Mouse (Mus musculus) brain, embryonic 14.5 days (tissue): ENCODE measurements around the gene Olfr715. TPM values are rescaled to one million over a fixed set of nuclear protein-coding genes. Genes with fewer than 3 reads are reported as not detected.
"Not testable (repeated sequence)": the region's sequence is repeated elsewhere in the genome, so short reads cannot be mapped to it uniquely, and the experiment has no call there.

Source experiments
- DNase-seq: peaks from one replicate; pipeline ENCODE4 v3.0.0-alpha.2; 2011; ENCODE audit warnings: low read depth
- CTCF ChIP-seq: fragments of 200-500 bp; IDR thresholded peaks from 2 replicates; pipeline ENCODE4 v1.5.1; 2012; ENCODE audit warnings: inconsistent platforms, mild to moderate bottlenecking, moderate library complexity, borderline replicate concordance; ENCODE audit not compliant: insufficient read depth, insufficient read length; ENCODE audit errors: extremely low read depth
- POLR2A ChIP-seq: fragments of 200-500 bp; IDR thresholded peaks from 2 replicates; pipeline ENCODE4 v1.6.1; 2012; ENCODE audit warnings: mild to moderate bottlenecking, inconsistent platforms, borderline replicate concordance; ENCODE audit not compliant: poor library complexity, insufficient read depth, insufficient read length, severe bottlenecking; ENCODE audit errors: extremely low read depth
- polyA plus RNA-seq: library from polyadenylated mRNA; depleted of rRNA; stranded (reverse); fragments of >200 nt; gene quantifications from 2 replicates; pipeline ENCODE4 v1.2.3, GENCODE M21; 2012; rRNA removed

Olfr715 gene
- polyA plus RNA-seq = not detected in 2 replicates

DNA sequence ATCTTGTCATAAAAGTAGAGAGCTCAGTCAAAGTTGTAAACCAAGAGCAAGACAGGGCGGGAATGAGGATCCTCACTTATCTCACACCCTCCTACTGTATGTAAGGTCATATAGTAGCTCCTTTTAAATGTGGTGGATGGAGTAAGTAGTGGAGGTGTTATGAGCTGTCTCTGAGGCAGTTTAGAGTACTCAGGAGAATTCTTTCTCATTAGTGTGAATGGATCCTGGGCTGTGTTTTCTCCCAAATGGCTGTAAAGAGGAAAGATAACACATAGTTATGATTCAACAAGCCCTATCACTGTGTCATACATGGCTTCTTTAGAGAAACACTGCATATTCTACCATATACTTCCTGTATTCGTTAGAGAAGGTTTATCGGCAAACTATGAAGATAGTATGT lies at the start of gene Olfr715:
TSS of gene Olfr715 (minus strand) at position 101 of the 400 bp plus-strand sequence.
- not testable (repeated sequence) for DNase-seq

DNA sequence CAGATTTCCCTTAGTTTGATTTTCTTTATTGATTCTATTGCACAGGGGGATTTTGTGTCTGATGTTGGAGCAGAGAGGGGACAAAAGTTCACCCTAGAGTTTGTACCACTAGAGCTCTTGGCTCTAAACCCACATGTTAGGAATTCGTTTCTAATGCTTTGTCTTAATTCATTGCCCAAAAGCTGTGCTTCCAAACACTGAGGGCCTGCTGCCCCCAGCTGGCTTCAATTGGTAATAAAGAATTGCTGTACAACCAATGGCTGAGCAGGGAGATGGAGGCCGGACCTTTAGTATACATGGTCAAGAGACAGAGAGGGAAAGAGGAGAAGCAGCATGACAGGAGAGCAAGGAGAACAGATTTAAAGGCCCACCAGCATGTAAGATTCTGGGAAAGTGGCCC lies 49.5 kb upstream of the Olfr715 start:
- no peak for TF ChIP-seq CTCF
- no peak for TF ChIP-seq POLR2A
- DNase-seq = no peak

DNA sequence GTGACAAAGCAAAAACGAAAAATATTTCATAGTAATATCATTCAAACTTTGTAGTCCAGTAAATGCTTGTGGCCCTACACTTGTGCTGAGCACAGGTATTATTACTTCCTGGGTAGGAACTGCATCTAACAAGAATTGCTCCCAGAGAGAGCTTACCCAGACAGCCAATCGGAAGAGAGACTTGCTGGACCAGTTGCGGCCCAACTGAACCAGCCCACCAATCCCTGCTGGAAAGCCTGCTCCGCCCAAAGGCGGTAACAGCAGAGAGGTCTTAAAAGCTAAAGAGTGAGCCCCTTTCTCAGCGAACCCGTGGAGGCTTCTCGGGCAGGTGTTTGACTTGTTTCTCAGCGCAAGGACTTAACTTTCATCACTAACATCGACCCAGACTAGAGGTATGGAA lies 35.8 kb upstream of the Olfr715 start, which contains the start of gene Nlrp14:
TSS of gene Nlrp14 (plus strand) at position 301 of the 400 bp plus-strand sequence.
- DNase-seq = no peak
- TF ChIP-seq POLR2A = no peak

DNA sequence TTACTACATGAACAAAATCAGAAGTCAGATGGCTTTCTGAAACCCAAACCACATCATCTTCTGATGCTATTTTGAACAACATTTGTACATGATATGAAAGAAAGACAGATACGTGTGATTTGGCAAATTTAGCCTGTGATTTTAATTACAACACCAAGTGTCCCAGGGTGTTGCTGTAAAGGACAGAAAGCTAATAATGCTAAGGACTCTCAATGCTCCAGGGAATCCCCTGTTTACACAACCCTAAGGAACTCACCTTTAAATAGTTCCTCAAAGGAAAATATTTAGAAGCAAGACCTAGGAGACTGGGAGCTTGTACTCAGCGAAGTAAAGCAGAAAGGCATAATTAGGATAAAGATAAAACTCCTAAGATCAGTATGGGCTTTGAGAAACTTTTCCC lies 7.1 kb upstream of the Olfr715 start, which contains the start of gene Olfr716:
TSS of gene Olfr716 (plus strand) at position 301 of the 400 bp plus-strand sequence.
- not testable (repeated sequence) for DNase-seq

DNA sequence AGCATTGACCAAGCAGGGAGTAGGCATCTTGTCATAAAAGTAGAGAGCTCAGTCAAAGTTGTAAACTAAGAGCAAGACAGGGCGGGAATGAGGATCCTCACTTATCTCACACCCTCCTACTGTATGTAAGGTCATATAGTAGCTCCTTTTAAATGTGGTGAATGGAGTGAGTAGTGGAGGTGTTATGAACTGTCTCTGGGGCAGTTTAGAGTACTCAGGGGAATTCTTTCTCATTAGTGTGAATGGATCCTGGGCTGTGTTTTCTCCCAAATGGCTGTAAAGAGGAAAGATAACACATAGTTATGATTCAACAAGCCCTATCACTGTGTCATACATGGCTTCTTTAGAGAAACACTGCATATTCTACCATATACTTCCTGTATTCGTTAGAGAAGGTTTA lies 20.6 kb downstream of the Olfr715 start, which contains the start of gene Olfr715b:
TSS of gene Olfr715b (minus strand) at position 101 of the 400 bp plus-strand sequence.
- not testable (repeated sequence) for DNase-seq

DNA sequence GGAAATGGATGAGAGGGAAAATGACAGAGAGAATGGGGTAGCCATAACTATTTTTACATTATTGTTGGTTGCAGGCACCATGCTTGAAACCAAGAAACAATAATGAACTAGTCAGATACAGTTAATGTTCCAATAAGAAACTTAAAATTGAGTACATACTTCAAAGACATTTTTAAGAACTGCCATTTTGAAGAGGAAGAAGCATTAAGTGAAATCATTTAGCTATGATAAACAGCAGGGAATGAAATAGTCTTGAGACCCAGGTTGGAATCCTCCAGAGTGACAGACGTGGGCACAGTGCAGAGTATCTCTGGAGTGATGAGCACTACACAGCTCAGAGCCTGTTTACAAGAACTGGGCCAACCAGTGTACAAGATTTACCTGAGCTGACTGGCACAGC lies 38.0 kb downstream of the Olfr715 start, which contains the start of gene Olfr17:
TSS of gene Olfr17 (plus strand) at position 301 of the 400 bp plus-strand sequence.
- TF ChIP-seq CTCF (no peak), POLR2A (no peak)
- DNase-seq = no peak

Other genes starting within 250 kb of the Olfr715 start
- not detected in 2 replicates for gene Olfr706, start 242.9 kb downstream of the Olfr715 start, polyA plus RNA-seq
- not detected in 2 replicates for gene Olfr707, start 229.8 kb downstream of the Olfr715 start, polyA plus RNA-seq
- not detected in 2 replicates for gene Olfr1532-ps1, start 223.1 kb downstream of the Olfr715 start, polyA plus RNA-seq
- gene Olfr709-ps1, start 198.9 kb downstream of the Olfr715 start, polyA plus RNA-seq = not detected in 2 replicates
- gene Olfr710, start 182.8 kb downstream of the Olfr715 start, polyA plus RNA-seq = not detected in 2 replicates
- not detected in 2 replicates for gene Olfr6, start 167.1 kb downstream of the Olfr715 start, polyA plus RNA-seq
- not detected in 2 replicates for gene Olfr711, start 155.6 kb downstream of the Olfr715 start, polyA plus RNA-seq
- gene Olfr2, start 125.0 kb downstream of the Olfr715 start, polyA plus RNA-seq = not detected in 2 replicates
- gene Olfr713, start 99.9 kb downstream of the Olfr715 start, polyA plus RNA-seq = not detected in 2 replicates
- not detected in 2 replicates for gene Olfr714, start 60.1 kb downstream of the Olfr715 start, polyA plus RNA-seq
- not detected in 2 replicates for gene Olfr17, start 37.9 kb downstream of the Olfr715 start, polyA plus RNA-seq
- not detected in 2 replicates for gene Olfr715b, start 20.7 kb downstream of the Olfr715 start, polyA plus RNA-seq
- not detected in 2 replicates for gene Olfr716, start 7.2 kb upstream of the Olfr715 start, polyA plus RNA-seq
- gene Nlrp14, start 35.9 kb upstream of the Olfr715 start, polyA plus RNA-seq = not detected in 2 replicates
- gene Rbmxl2, start 78.4 kb upstream of the Olfr715 start, polyA plus RNA-seq = not detected in 2 replicates
- 9.1 and 12.3 TPM in 2 replicates for gene Syt9, start 239.6 kb upstream of the Olfr715 start, polyA plus RNA-seq